Mouse (Mus musculus) C2C12 (cell line): Measurements from ENCODE around the gene Vti1a.

ENCODE experiments used
- CEBPB ChIP-seq: IDR thresholded peaks from one replicate; pipeline ENCODE4 v1.6.1; 2011; ENCODE audit warnings: low read depth, mild to moderate bottlenecking, control low read depth, moderate library complexity
- CTCF ChIP-seq: IDR thresholded peaks from one replicate; pipeline ENCODE4 v1.5.1; 2011; ENCODE audit not compliant: control insufficient read depth, insufficient read depth, insufficient read length
- FOSL1 ChIP-seq: IDR thresholded peaks from one replicate; pipeline ENCODE4 v1.8.0; 2011; ENCODE audit warnings: mild to moderate bottlenecking, low read length; ENCODE audit not compliant: poor library complexity, insufficient read depth, severe bottlenecking
- MAX ChIP-seq: IDR thresholded peaks from one replicate; pipeline ENCODE4 v1.6.1; 2011; ENCODE audit warnings: mild to moderate bottlenecking, control low read depth
- MYOD1 ChIP-seq: IDR thresholded peaks from one replicate; pipeline ENCODE4 v1.6.1; 2011; ENCODE audit warnings: low read depth; ENCODE audit not compliant: control insufficient read depth, insufficient read length
- MYOG ChIP-seq: IDR thresholded peaks from one replicate; pipeline ENCODE4 v1.6.1; 2011; ENCODE audit not compliant: control insufficient read depth, insufficient read length; ENCODE audit errors: extremely low read depth
- USF1 ChIP-seq: IDR thresholded peaks from one replicate; pipeline ENCODE4 v1.6.1; 2011; ENCODE audit warnings: low read depth, mild to moderate bottlenecking, control low read depth, moderate library complexity

DNA sequence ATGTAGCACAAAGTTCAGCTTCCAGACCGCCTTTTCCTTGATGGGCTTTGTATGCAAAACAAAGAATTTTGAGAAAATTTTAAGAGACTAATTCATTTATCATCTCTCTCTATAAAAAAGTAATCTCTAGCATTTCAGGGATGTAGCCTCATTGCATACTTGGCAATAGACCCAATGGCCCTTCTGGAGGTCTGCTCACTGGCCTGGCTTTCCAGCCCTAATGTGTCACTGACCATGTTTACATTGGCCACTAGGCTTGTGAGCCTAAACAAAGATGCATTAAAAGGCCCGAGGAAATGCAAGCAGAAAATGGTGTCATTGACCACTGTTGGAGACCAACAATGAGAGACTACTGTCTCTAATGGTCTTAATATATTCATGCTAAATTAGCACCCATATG lies 95.8 kb downstream of the Vti1a start:
- TF ChIP-seq CTCF (no peak), MYOD1 (no peak), MYOG (no peak), CEBPB (no peak), USF1 (no peak), FOSL1 (no peak), MAX (no peak)
